Mouse (Mus musculus): Measurements from ENCODE around the gene Phactr3.

GRCm38 (mm10) chr2:178098021-178098420 is 20.8 kb upstream of the Phactr3 start:
- peak; percentile 68 for TF ChIP-seq CTCF (IDR thresholded peaks at IDR 0.05)
- TF ChIP-seq EP300 (IDR thresholded peaks at IDR 0.05): no peak
